Mouse (Mus musculus) CH12.LX (cell line): Measurements from ENCODE around the gene Alx3.

Experiments used
- CTCF ChIP-seq, 2 experiments: IDR thresholded peaks in 1 of 2; conservative IDR thresholded peaks in 1 of 2; 2 replicates each; pipeline ENCODE4 v1.5.1; 2011 to 2012; ENCODE audit warnings: low read depth in 2 of 2, low read length in 2 of 2, improper control_type of control experiment in 1 of 2, inconsistent platforms in 1 of 2, mild to moderate bottlenecking in 1 of 2, moderate library complexity in 1 of 2
- EP300 ChIP-seq: IDR thresholded peaks from 2 replicates; pipeline ENCODE4 v1.6.1; 2011; ENCODE audit warnings: low read length, improper control_type of control experiment
- HCFC1 ChIP-seq: IDR thresholded peaks from 2 replicates; pipeline ENCODE4 v1.6.1; 2012; ENCODE audit warnings: low read depth, mild to moderate bottlenecking, inconsistent platforms, low read length, improper control_type of control experiment
- JUND ChIP-seq: conservative IDR thresholded peaks from 2 replicates; pipeline ENCODE4 v1.6.1; 2011; ENCODE audit warnings: low read depth, low read length, improper control_type of control experiment
- MAX ChIP-seq: IDR thresholded peaks from 2 replicates; pipeline ENCODE4 v1.6.1; 2011; ENCODE audit warnings: low read length, improper control_type of control experiment
- NRF1 ChIP-seq: IDR thresholded peaks from 2 replicates; pipeline ENCODE4 v1.6.1; 2014; ENCODE audit warnings: low read depth, mild to moderate bottlenecking, inconsistent platforms, low read length, improper control_type of control experiment, moderate library complexity
- POLR2A ChIP-seq: IDR thresholded peaks from 2 replicates; pipeline ENCODE4 v1.6.1; 2011; ENCODE audit warnings: low read depth, mild to moderate bottlenecking, improper control_type of control experiment, low read length
- POLR2AphosphoS2 ChIP-seq: IDR thresholded peaks from 2 replicates; pipeline ENCODE4 v1.6.1; 2011; ENCODE audit warnings: low read depth, low read length, improper control_type of control experiment
- TBP ChIP-seq: conservative IDR thresholded peaks from 2 replicates; pipeline ENCODE4 v1.6.1; 2011; ENCODE audit warnings: low read depth, low read length, improper control_type of control experiment
- USF1 ChIP-seq: IDR thresholded peaks from 2 replicates; pipeline ENCODE4 v1.6.1; 2014; ENCODE audit warnings: low read depth, mild to moderate bottlenecking, inconsistent platforms, low read length, improper control_type of control experiment
- ZC3H11A ChIP-seq: IDR thresholded peaks from 2 replicates; pipeline ENCODE4 v1.6.1; 2012; ENCODE audit warnings: low read depth, mild to moderate bottlenecking, inconsistent platforms, low read length, improper control_type of control experiment

GRCm38 (mm10) chr3:107621286-107622075 lies 26.6 kb downstream of the Alx3 start:
- TF ChIP-seq USF1, result no peak
- TF ChIP-seq EP300, result no peak
- TF ChIP-seq JUND, result no peak
- TF ChIP-seq CTCF (conservative IDR thresholded peaks at IDR 0.05 in 1 of 2, IDR thresholded peaks at IDR 0.05 in 1 of 2; ENCODE audit: low read depth in 2 of 2, low read length in 2 of 2), result no peak
- no peak for TF ChIP-seq NRF1
- no peak for TF ChIP-seq POLR2A
- TF ChIP-seq HCFC1, result no peak
- no peak for TF ChIP-seq TBP
- TF ChIP-seq ZC3H11A, result no peak
- no peak for TF ChIP-seq MAX
- no peak for TF ChIP-seq POLR2AphosphoS2
